ENCODE assay signal across 8 mouse cellular contexts in the genomic region with DNA sequence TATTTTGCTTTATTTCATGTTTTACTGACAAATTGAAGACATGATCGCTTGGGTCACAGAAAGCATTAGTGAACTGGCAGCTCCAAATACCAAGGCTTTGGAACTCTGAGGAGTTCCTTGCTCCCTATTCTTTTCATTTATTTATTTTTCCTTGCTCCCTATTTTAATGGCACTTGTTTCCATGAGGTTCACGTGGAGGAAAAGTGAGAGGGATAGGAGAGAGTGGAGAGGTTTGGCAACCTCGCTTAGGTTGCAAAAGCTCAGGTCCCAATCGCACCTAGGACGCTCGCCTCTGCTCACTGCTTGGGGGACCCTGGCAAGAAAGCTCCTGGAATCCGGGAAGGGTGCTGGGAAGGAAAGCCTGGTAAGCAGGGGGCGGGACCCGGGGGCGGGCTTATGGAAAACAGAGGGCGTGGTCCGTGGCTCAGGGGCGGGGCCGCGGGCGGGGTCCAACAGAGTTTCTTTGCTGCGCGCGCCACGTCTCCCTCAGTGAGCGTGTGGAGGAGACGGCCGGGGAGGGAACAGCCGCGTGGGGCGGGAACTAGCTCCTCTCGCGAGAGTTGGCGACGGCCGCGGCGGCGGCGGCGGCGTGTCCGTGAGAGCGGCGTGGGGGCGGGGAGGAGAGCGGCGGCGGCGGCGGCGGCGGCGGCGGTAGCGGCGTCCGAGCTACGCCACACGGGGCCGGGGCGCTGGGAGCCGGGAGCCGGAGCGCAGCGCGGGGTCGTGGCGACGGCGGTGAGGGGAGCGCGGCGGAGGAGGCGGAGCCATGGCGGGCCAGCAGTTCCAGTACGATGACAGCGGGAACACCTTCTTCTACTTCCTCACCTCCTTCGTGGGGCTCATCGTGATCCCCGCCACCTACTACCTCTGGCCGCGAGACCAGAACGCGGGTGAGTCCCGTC. TPM values are rescaled to one million over a fixed set of nuclear protein-coding genes. Genes with fewer than 3 reads are reported as not detected.
DNase-seq lines count a peak whose midpoint lies in the region; ATAC-seq and TF ChIP-seq lines count a peak whose summit lies in the region.

A gene (plus strand): TSS at position 498 of the 902 bp plus-strand sequence.

- H3K27ac ChIP-seq in ES-Bruce4 (ENCODE audit: insufficient read depth, low read length), result no peak within 1 kb of the TSS
- H3K27ac ChIP-seq in forebrain, embryonic 13.5 days, result peak within 1 kb of the TSS; percentile 93
- H3K27ac ChIP-seq in liver, postnatal 0 days (ENCODE audit: low read depth), result peak within 1 kb of the TSS; percentile 95
- H3K27ac ChIP-seq in neural tube, embryonic 14.5 days (ENCODE audit: low read depth, low read length), result peak within 1 kb of the TSS; percentile 92

- peak within 1 kb of the TSS; percentile 88 for H3K9ac ChIP-seq in ES-Bruce4 (ENCODE audit: low read depth, poor library complexity, severe bottlenecking)
- peak within 1 kb of the TSS; percentile 98 for H3K9ac ChIP-seq in forebrain, embryonic 13.5 days
- peak within 1 kb of the TSS; percentile 97 for H3K9ac ChIP-seq in liver, postnatal 0 days (replicated peaks)
- peak within 1 kb of the TSS; percentile 93 for H3K9ac ChIP-seq in neural tube, embryonic 14.5 days (replicated peaks; ENCODE audit: low read depth, low read length)

- peak; percentile 98 for ATAC-seq in cerebellum, adult (ENCODE audit: insufficient number of reproducible peaks, low FRiP score, low TSS enrichment)
- ATAC-seq in forebrain, embryonic 13.5 days, result peak; percentile 96
- ATAC-seq in liver, postnatal 0 days, result peak; percentile 96
- ATAC-seq in neural tube, embryonic 14.5 days (ENCODE audit: low read depth), result peak; percentile 97

- intact Hi-C loops in heart, postnatal 10 days (cut with DNase I), result no loop called here

- TF ChIP-seq EP300 in ES-Bruce4 (IDR thresholded peaks at IDR 0.05; ENCODE audit: insufficient read depth, low read depth, low read length), result no peak
- no peak for TF ChIP-seq EP300 in liver, postnatal 0 days (IDR thresholded peaks at IDR 0.05; ENCODE audit: low read depth)

- peak; percentile 98 to 99 for DNase-seq in heart, postnatal 10 days
- DNase-seq in large intestine, adult 2 months (ENCODE audit: low read depth, low spot score), result peak; percentile 90
- DNase-seq in liver, postnatal 0 days, result peak; percentile 99
- DNase-seq in testis, postnatal 10 days (ENCODE audit: low spot score), result peak; percentile 99

- no peaks in the 10 kb centered on the region for H3K9me3 ChIP-seq in ES-Bruce4 (replicated peaks; ENCODE audit: control insufficient read depth, insufficient read depth, low read length, poor library complexity, severe bottlenecking)
- no peaks in the 10 kb centered on the region for H3K9me3 ChIP-seq in forebrain, embryonic 13.5 days (replicated peaks)
- H3K9me3 ChIP-seq in liver, postnatal 0 days (ENCODE audit: low read length), result no peaks in the 10 kb centered on the region
- no peaks in the 10 kb centered on the region for H3K9me3 ChIP-seq in neural tube, embryonic 14.5 days (ENCODE audit: control insufficient read depth, low read length)

- H3K36me3 ChIP-seq in ES-Bruce4 (ENCODE audit: control insufficient read depth, insufficient read depth, low read length, poor library complexity, severe bottlenecking), result no peaks in the 10 kb centered on the region
- H3K36me3 ChIP-seq in forebrain, embryonic 13.5 days (ENCODE audit: poor library complexity, severe bottlenecking), result no peaks in the 10 kb centered on the region
- no peaks in the 10 kb centered on the region for H3K36me3 ChIP-seq in liver, postnatal 0 days (replicated peaks; ENCODE audit: insufficient read depth, low read length)
- H3K36me3 ChIP-seq in neural tube, embryonic 14.5 days (ENCODE audit: control insufficient read depth, insufficient read depth, low read length), result no peaks in the 10 kb centered on the region

- H3K4me2 ChIP-seq in forebrain, embryonic 13.5 days, result peak within 1 kb of the TSS; percentile 82
- peak within 1 kb of the TSS; percentile 91 for H3K4me2 ChIP-seq in liver, postnatal 0 days (ENCODE audit: low read depth, low read length)
- peak within 1 kb of the TSS; percentile 88 for H3K4me2 ChIP-seq in neural tube, embryonic 14.5 days (ENCODE audit: low read depth, low read length)

- WGBS in forebrain, embryonic 13.5 days, result 1% methylated on average over 21 of the region's 81 CpGs
- WGBS in large intestine, adult 2 months, result 1% methylated on average over 81 of the region's 81 CpGs
- whole genome bisulfite sequencing in liver, postnatal 0 days (ENCODE audit: insufficient replicate concordance), result 1% methylated on average over 37 of the region's 81 CpGs
- under 1% methylated on average over 57 of the region's 81 CpGs for WGBS in neural tube, embryonic 14.5 days

- H3K4me1 ChIP-seq in ES-Bruce4 (ENCODE audit: control insufficient read depth, insufficient read depth, low read length), result no peaks in the 10 kb centered on the region
- peaks cover 29% of the 10 kb centered on the region for H3K4me1 ChIP-seq in forebrain, embryonic 13.5 days
- peaks cover 20% of the 10 kb centered on the region for H3K4me1 ChIP-seq in liver, postnatal 0 days (ENCODE audit: insufficient read depth)
- peaks cover 24% of the 10 kb centered on the region for H3K4me1 ChIP-seq in neural tube, embryonic 14.5 days (ENCODE audit: control insufficient read depth, insufficient read depth, low read length)

- no peak for TF ChIP-seq CTCF in ES-Bruce4 (IDR thresholded peaks at IDR 0.05; ENCODE audit: low read depth, low read length)
- TF ChIP-seq CTCF in liver, postnatal 0 days (IDR thresholded peaks at IDR 0.05; ENCODE audit: low read depth), result no peak

- no peaks in the 10 kb centered on the region for H3K27me3 ChIP-seq in ES-Bruce4 (ENCODE audit: control insufficient read depth, insufficient read depth, low read length, poor library complexity, severe bottlenecking)
- H3K27me3 ChIP-seq in forebrain, embryonic 13.5 days, result no peaks in the 10 kb centered on the region
- no peaks in the 10 kb centered on the region for H3K27me3 ChIP-seq in liver, postnatal 0 days (ENCODE audit: insufficient read depth, low read length)
- H3K27me3 ChIP-seq in neural tube, embryonic 14.5 days (ENCODE audit: control insufficient read depth, insufficient read depth, low read length), result no peaks in the 10 kb centered on the region

- peak within 1 kb of the TSS; percentile 78 for H3K4me3 ChIP-seq in ES-Bruce4 (ENCODE audit: low read depth, low read length)
- H3K4me3 ChIP-seq in forebrain, embryonic 13.5 days, result peak within 1 kb of the TSS; percentile 96
- peak within 1 kb of the TSS; percentile 86 for H3K4me3 ChIP-seq in liver, postnatal 0 days (ENCODE audit: low read depth, low read length)
- H3K4me3 ChIP-seq in neural tube, embryonic 14.5 days (ENCODE audit: low read depth, low read length), result peak within 1 kb of the TSS; percentile 75

- peak; percentile 27 for TF ChIP-seq POLR2A in ES-Bruce4 (IDR thresholded peaks at IDR 0.05; ENCODE audit: insufficient read depth, low read length)

RNA-seq across cellular contexts. Expression of the gene that starts here (rescaled TPM):
- 35.1 and 36.0 TPM in 2 replicates for polyA plus RNA-seq in ES-Bruce4 (2011; ENCODE audit: insufficient read depth, insufficient read length, low read depth, missing spikeins)
- polyA plus RNA-seq in forebrain, embryonic 13.5 days (2015; fragmentation: Nextera tagmentation; extraction: Ambion mirVana), result 28.6 and 29.9 TPM in 2 replicates
- 10 to 100 TPM; 30.1 to 34.3 TPM for total RNA-seq in heart, postnatal 10 days (2021)
- 9.2 and 10.1 TPM in 2 replicates for polyA plus RNA-seq in large intestine, adult 2 months (2012; rRNA removed)
- 13.4 and 14.0 TPM in 2 replicates for polyA plus RNA-seq in liver, postnatal 0 days (2015; fragmentation: Nextera tagmentation; extraction: Ambion mirVana)
- 17.6 and 18.0 TPM in 2 replicates for polyA plus RNA-seq in neural tube, embryonic 14.5 days (2014; fragmentation: Nextera tagmentation; extraction: Ambion mirVana)
